Mouse (Mus musculus): ENCODE measurements at regions not wholly inside any gene's neighbourhood (a gene's known extent, or its start where the extent isn't known, plus 50 kb on each side); places are given as distances from the start of the nearest gene placed in this dataset.

- no peak for DNase-seq (ENCODE audit: extremely low spot score, low spot score)
- WGBS, result 42% methylated on average over 5 of the region's 5 CpGs
- no peaks in the 10 kb centered on the region for H3K36me3 ChIP-seq (replicated peaks)
These were observed 50.3 kb upstream of the Arl4c start for GRCm38 (mm10) chr1:88752332-88752731.

DNA sequence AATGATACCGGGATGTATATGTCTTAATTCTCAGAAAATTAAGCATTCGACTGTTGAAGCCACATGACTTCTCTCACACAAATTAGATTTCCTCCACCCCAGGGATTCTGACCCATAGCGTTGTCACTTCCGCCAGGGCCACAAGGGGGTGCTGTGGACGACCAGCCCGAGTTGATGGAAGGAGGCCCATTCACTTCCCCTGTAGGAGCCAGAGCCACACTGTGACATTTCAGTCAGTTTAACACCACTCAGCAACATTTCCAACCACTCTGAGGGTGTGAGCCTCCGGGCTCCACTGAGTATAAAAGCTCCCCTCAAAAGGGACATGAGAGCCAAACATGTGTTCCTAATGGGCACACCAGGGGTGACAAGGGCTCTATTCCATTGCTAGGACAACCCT lies 54.6 kb upstream of the Arl4c start:
- H3K36me3 ChIP-seq (replicated peaks), result no peaks in the 10 kb centered on the region
- DNase-seq (ENCODE audit: extremely low spot score, low spot score), result peak; percentile 53
- no peaks in the 10 kb centered on the region for H3K27me3 ChIP-seq (ENCODE audit: poor library complexity, severe bottlenecking)
- peak overlapping the region; percentile 81 for H3K27ac ChIP-seq
- 81% methylated on average over 7 of the region's 7 CpGs for WGBS
- H3K4me1 ChIP-seq, result peaks cover 43% of the 10 kb centered on the region
- peaks cover 5% of the 10 kb centered on the region for H3K9me3 ChIP-seq
- H3K4me3 ChIP-seq, result no peak overlapping the region

More at GRCm38 (mm10) chr1:88752332-88752731, 50.3 kb upstream of the Arl4c start:
- Histone ChIP-seq H3K27me3 (ENCODE audit: poor library complexity, severe bottlenecking) (0 out of 2 replicates have a peak, but pooled peaks cover 5% of the 10 kb centered on the region), H3K4me3 (no peak overlapping the region), H3K27ac (no peak overlapping the region), H3K4me1 (peaks cover 35% of the 10 kb centered on the region), H3K9me3 (peaks cover 5% of the 10 kb centered on the region)

GRCm38 (mm10) chr1:88757162-88757561 lies 55.1 kb upstream of the Arl4c start:
- 57% methylated on average over 7 of the region's 7 CpGs for WGBS
- H3K27me3 ChIP-seq (ENCODE audit: poor library complexity, severe bottlenecking), result no peaks in the 10 kb centered on the region
- H3K4me3 ChIP-seq, result no peak overlapping the region
- H3K27ac ChIP-seq, result peak overlapping the region; percentile 81
- H3K36me3 ChIP-seq (replicated peaks), result no peaks in the 10 kb centered on the region
- peaks cover 41% of the 10 kb centered on the region for H3K4me1 ChIP-seq
- peaks cover 5% of the 10 kb centered on the region for H3K9me3 ChIP-seq
- no peak for DNase-seq (ENCODE audit: extremely low spot score, low spot score)

- Histone ChIP-seq H3K36me3 (replicated peaks) (no peaks in the 10 kb centered on the region), H3K9me3 (peaks cover 5% of the 10 kb centered on the region), H3K4me3 (no peak overlapping the region), H3K27ac (peak overlapping the region; percentile 81), H3K4me1 (peaks cover 36% of the 10 kb centered on the region), H3K27me3 (ENCODE audit: poor library complexity, severe bottlenecking) (no peaks in the 10 kb centered on the region)
- no peak for DNase-seq (ENCODE audit: extremely low spot score, low spot score)
- WGBS, result 19% methylated on average over 3 of the region's 3 CpGs
These were observed 55.7 kb upstream of the Arl4c start for GRCm38 (mm10) chr1:88757746-88758145.

- DNase-seq (ENCODE audit: extremely low spot score, low spot score), result no peak
These were observed 58.6 kb upstream of the Arl4c start for GRCm38 (mm10) chr1:88760643-88761042.

GRCm38 (mm10) chr1:88761121-88761520 lies 59.1 kb upstream of the Arl4c start:
- Histone ChIP-seq H3K4me3 (no peak overlapping the region), H3K36me3 (replicated peaks) (no peaks in the 10 kb centered on the region), H3K9me3 (no peaks in the 10 kb centered on the region), H3K4me1 (peaks cover 30% of the 10 kb centered on the region), H3K27me3 (ENCODE audit: poor library complexity, severe bottlenecking) (no peaks in the 10 kb centered on the region), H3K27ac (0 out of 2 replicates have a peak overlapping the region, but pooled peaks have one; percentile 44)
- WGBS, result 73% methylated on average over 6 of the region's 6 CpGs
- DNase-seq (ENCODE audit: extremely low spot score, low spot score), result no peak

More at GRCm38 (mm10) chr1:88760643-88761042, 58.6 kb upstream of the Arl4c start:
- H3K9me3 ChIP-seq, result no peaks in the 10 kb centered on the region
- peaks cover 31% of the 10 kb centered on the region for H3K4me1 ChIP-seq
- 0 out of 2 replicates have a peak overlapping the region, but pooled peaks have one; percentile 44 for H3K27ac ChIP-seq
- 65% methylated on average over 11 of the region's 11 CpGs for WGBS
- H3K27me3 ChIP-seq (ENCODE audit: poor library complexity, severe bottlenecking), result no peaks in the 10 kb centered on the region
- no peak overlapping the region for H3K4me3 ChIP-seq
- no peaks in the 10 kb centered on the region for H3K36me3 ChIP-seq (replicated peaks)

DNA sequence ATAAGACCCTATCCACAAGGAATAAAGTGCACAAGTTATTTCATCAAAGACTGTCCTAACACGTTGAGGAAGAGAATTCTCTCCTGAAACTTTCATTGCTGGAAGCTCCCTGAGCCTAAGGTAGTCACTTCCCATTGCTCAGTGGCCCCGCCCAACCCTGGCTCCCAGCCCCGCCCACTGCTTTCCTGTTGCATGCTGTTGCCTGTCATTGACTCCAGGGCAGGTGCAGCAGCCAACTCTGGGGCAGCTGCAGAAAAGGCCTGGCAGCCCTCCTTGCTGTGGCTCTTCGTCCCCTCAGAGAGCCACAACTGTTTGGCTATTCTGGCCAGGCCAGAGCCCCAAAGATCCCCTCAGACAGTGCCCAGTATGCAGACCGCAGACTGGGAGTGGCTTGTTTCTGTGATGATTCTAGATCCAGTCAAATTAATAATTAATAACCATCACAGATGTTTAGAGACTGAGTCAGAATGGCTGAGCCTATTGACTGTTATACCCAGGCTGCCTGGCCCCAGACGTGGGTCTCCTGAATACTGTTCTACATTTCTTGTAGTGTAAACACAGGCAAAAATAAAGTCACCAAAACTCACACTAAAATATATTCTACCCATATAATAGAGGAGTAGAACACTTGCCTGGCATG lies 61.8 kb upstream of the Arl4c start:
- Histone ChIP-seq H3K4me1 (peaks cover 6% of the 10 kb centered on the region; the same call in 1 of the 2 replicates), H3K36me3 (replicated peaks) (no peaks in the 10 kb centered on the region), H3K9me3 (no peaks in the 10 kb centered on the region), H3K4me3 (no peak overlapping the region), H3K27ac (no peak overlapping the region), H3K27me3 (ENCODE audit: poor library complexity, severe bottlenecking) (no peaks in the 10 kb centered on the region)
- no peak for DNase-seq (ENCODE audit: extremely low spot score, low spot score)
- WGBS, result 60% methylated on average over 6 of the region's 6 CpGs

GRCm38 (mm10) chr1:88764478-88764877 lies 62.5 kb upstream of the Arl4c start:
- H3K9me3 ChIP-seq, result no peaks in the 10 kb centered on the region
- no peak overlapping the region for H3K4me3 ChIP-seq
- peaks cover 7% of the 10 kb centered on the region; the same call in 1 of the 2 replicates for H3K4me1 ChIP-seq
- no peaks in the 10 kb centered on the region for H3K36me3 ChIP-seq (replicated peaks)
- no peaks in the 10 kb centered on the region for H3K27me3 ChIP-seq (ENCODE audit: poor library complexity, severe bottlenecking)
- no peak for DNase-seq (ENCODE audit: extremely low spot score, low spot score)
- 91% methylated on average over 1 of the region's 1 CpGs for WGBS
- no peak overlapping the region for H3K27ac ChIP-seq

DNA sequence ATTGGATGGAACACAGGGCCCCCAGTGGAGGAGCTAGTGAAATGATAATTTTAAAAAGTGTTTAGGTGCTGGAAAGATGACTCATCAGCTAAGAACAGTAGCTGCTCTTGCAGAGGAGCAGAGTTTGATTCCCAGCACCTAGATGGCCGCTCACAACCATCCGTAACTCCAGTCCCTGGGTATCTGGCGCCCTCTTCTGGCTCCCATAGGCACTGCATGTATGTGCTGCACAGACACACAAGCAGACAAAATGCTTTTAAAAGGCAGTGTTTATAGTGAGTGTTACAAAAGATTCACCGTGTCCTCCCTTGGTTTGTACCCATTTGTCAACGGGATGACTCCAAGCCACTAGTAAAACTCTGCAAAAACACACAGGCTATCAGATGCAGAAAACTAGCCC lies 75.0 kb upstream of the Arl4c start:
- H3K27me3 ChIP-seq (ENCODE audit: poor library complexity, severe bottlenecking), result no peaks in the 10 kb centered on the region
- WGBS, result 87% methylated on average over 5 of the region's 5 CpGs
- DNase-seq (ENCODE audit: extremely low spot score, low spot score), result no peak

DNA sequence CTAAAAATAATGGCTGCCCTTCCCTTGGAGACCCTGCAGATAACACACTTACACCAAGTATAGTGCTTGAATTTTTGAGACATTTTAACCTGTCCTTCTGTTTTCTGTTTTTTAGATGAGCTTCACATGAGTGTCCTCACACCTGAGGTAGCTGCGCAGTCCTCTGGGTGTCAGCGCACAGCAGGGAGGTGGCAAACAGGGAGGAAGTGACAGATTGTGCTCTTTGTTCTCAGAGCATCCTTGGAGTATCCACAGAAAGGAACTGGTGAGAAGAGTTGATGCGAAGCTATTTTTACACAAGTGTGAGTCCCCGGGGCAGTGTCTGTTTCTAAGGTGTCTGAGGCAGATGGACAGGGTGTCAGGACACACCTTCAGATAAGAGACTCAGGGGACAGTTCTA lies 78.2 kb upstream of the Arl4c start:
- DNase-seq (ENCODE audit: extremely low spot score, low spot score), result no peak
- WGBS, result 92% methylated on average over 4 of the region's 4 CpGs
- H3K4me1 ChIP-seq, result peaks cover 4% of the 10 kb centered on the region
- H3K9me3 ChIP-seq, result no peaks in the 10 kb centered on the region; the same call in 1 of the 2 replicates
- H3K36me3 ChIP-seq (replicated peaks), result no peaks in the 10 kb centered on the region
- H3K27me3 ChIP-seq (ENCODE audit: poor library complexity, severe bottlenecking), result no peaks in the 10 kb centered on the region
- no peak overlapping the region for H3K27ac ChIP-seq
- H3K4me3 ChIP-seq, result no peak overlapping the region

More for the DNA sequence above, 75.0 kb upstream of the Arl4c start:
- H3K27ac ChIP-seq, result no peak overlapping the region
- H3K36me3 ChIP-seq (replicated peaks), result no peaks in the 10 kb centered on the region
- H3K9me3 ChIP-seq, result no peaks in the 10 kb centered on the region; the same call in 1 of the 2 replicates
- peaks cover 4% of the 10 kb centered on the region for H3K4me1 ChIP-seq
- no peak overlapping the region for H3K4me3 ChIP-seq

GRCm38 (mm10) chr1:88783083-88783482 lies 81.1 kb upstream of the Arl4c start:
- DNase-seq (ENCODE audit: extremely low spot score, low spot score), result no peak
- Histone ChIP-seq H3K9me3 (peaks cover 4% of the 10 kb centered on the region; the same call in 1 of the 2 replicates), H3K36me3 (replicated peaks) (no peaks in the 10 kb centered on the region), H3K27ac (no peak overlapping the region), H3K27me3 (ENCODE audit: poor library complexity, severe bottlenecking) (no peaks in the 10 kb centered on the region), H3K4me1 (peaks cover 3% of the 10 kb centered on the region), H3K4me3 (no peak overlapping the region)
- 91% methylated on average over 4 of the region's 4 CpGs for WGBS

GRCm38 (mm10) chr1:88784866-88785620 lies 83.0 kb upstream of the Arl4c start:
- 85% methylated on average over 4 of the region's 5 CpGs for WGBS
- no peak for DNase-seq (ENCODE audit: extremely low spot score, low spot score)
- Histone ChIP-seq H3K36me3 (replicated peaks) (no peaks in the 10 kb centered on the region), H3K9me3 (peaks cover 4% of the 10 kb centered on the region; the same call in 1 of the 2 replicates), H3K27ac (no peak overlapping the region), H3K27me3 (ENCODE audit: poor library complexity, severe bottlenecking) (no peaks in the 10 kb centered on the region), H3K4me3 (no peak overlapping the region), H3K4me1 (no peaks in the 10 kb centered on the region)

- Histone ChIP-seq H3K4me3 (no peak overlapping the region), H3K4me1 (no peaks in the 10 kb centered on the region), H3K36me3 (replicated peaks) (no peaks in the 10 kb centered on the region), H3K27me3 (ENCODE audit: poor library complexity, severe bottlenecking) (no peaks in the 10 kb centered on the region), H3K9me3 (peaks cover 4% of the 10 kb centered on the region; the same call in 1 of the 2 replicates), H3K27ac (no peak overlapping the region)
- WGBS, result 88% methylated on average over 14 of the region's 14 CpGs
- DNase-seq (ENCODE audit: extremely low spot score, low spot score), result no peak
These were observed 84.0 kb upstream of the Arl4c start for GRCm38 (mm10) chr1:88786066-88786465.

Data from forebrain, embryonic 10.5 days (tissue).